Comparison of ENCODE assay signal across 8 mouse cellular contexts in genomic region chr8:81767411-81768312, GRCm38 (mm10).
DNase-seq lines count a peak whose midpoint lies in the region; ATAC-seq and TF ChIP-seq lines count a peak whose summit lies in the region.

No protein-coding gene starts in this region.

- peak; percentile 10 to 16 for DNase-seq in cerebellum, adult 2 months
- no peak for DNase-seq in cerebellum, adult 8-10 months
- DNase-seq in heart, adult 8-10 months (ENCODE audit: low spot score): peak; percentile 69
- DNase-seq in kidney, adult 18-20 months: peak; percentile 43
- DNase-seq in spleen, postnatal 4 days (ENCODE audit: low spot score in 2 of 2): no peak

- no peak overlapping the region for H3K4me3 ChIP-seq in cerebellum, adult 2 months (replicated peaks; ENCODE audit: insufficient read depth, low read depth, low read length)
- peak overlapping the region; percentile 28 for H3K4me3 ChIP-seq in brown adipose tissue, adult 24 weeks (ENCODE audit: insufficient read depth, low read depth, low read length)
- peak overlapping the region; percentile 32 for H3K4me3 ChIP-seq in lung, embryonic 15.5 days

- TF ChIP-seq POLR2A in cerebellum, adult 2 months (IDR thresholded peaks at IDR 0.05; ENCODE audit: borderline replicate concordance, insufficient read depth, low read length): no peak

- ATAC-seq in lung, embryonic 15.5 days (ENCODE audit: borderline replicate concordance, extremely low read depth, low FRiP score, low TSS enrichment): peak; percentile 71
- peak; percentile 39; the same call in 1 of the 2 replicates for ATAC-seq in neutrophil, adult 5-6 weeks (ENCODE audit: extremely low read depth, insufficient number of reproducible peaks, low FRiP score, poor library complexity, severe bottlenecking)

- 41% methylated on average over 12 of the region's 12 CpGs for WGBS in cerebellum, adult 2 months
- WGBS in lung, embryonic 15.5 days: 13% methylated on average over 12 of the region's 12 CpGs

- no peaks in the 10 kb centered on the region for H3K4me1 ChIP-seq in cerebellum, adult 2 months (ENCODE audit: control insufficient read depth, insufficient read depth, low read length)
- H3K4me1 ChIP-seq in brown adipose tissue, adult 24 weeks (ENCODE audit: control insufficient read depth, insufficient read depth, insufficient read length, low read length): 0 out of 2 replicates have a peak, but pooled peaks cover 2% of the 10 kb centered on the region
- H3K4me1 ChIP-seq in lung, embryonic 15.5 days: peaks cover 14% of the 10 kb centered on the region

- H3K9me3 ChIP-seq in lung, embryonic 15.5 days: no peaks in the 10 kb centered on the region

- no peak for TF ChIP-seq CTCF in cerebellum, adult 2 months (IDR thresholded peaks at IDR 0.05; ENCODE audit: borderline replicate concordance, insufficient read depth, low read depth, low read length)

- no peaks in the 10 kb centered on the region for H3K36me3 ChIP-seq in lung, embryonic 15.5 days

- H3K27me3 ChIP-seq in cerebellum, adult 2 months (ENCODE audit: control insufficient read depth, insufficient read depth, low read length): no peaks in the 10 kb centered on the region
- no peaks in the 10 kb centered on the region for H3K27me3 ChIP-seq in lung, embryonic 15.5 days

- H3K4me2 ChIP-seq in lung, embryonic 15.5 days: peak overlapping the region; percentile 55

- no peak overlapping the region for H3K27ac ChIP-seq in cerebellum, adult 2 months (ENCODE audit: insufficient read depth, low read length)
- no peak overlapping the region for H3K27ac ChIP-seq in brown adipose tissue, adult 24 weeks (replicated peaks; ENCODE audit: low read depth, low read length)
- H3K27ac ChIP-seq in lung, embryonic 15.5 days: peak overlapping the region; percentile 50

- no peak overlapping the region for H3K9ac ChIP-seq in lung, embryonic 15.5 days

Comparison
In these comparisons a context has a peak if more than half of its experiments do, and no peak if none do; other contexts are left out.
1. DNase-seq: peak in cerebellum, adult 2 months (2 of 2), heart, adult 8-10 months (single experiment) and kidney, adult 18-20 months (single experiment); none in cerebellum, adult 8-10 months (single experiment) and spleen, postnatal 4 days (0 of 2).